Mouse (Mus musculus) neutrophil, adult 65 days (primary cell): Measurements from ENCODE around the gene BC051665. TPM values are rescaled to one million over a fixed set of nuclear protein-coding genes. Genes with fewer than 3 reads are reported as not detected.

Experiments
- total RNA-seq: library from RNA; stranded (reverse); gene quantifications from 2 replicates; pipeline ENCODE4 v1.2.4, GENCODE M21; 2023

The BC051665 gene
- total RNA-seq: not detected in 2 replicates

DNA sequence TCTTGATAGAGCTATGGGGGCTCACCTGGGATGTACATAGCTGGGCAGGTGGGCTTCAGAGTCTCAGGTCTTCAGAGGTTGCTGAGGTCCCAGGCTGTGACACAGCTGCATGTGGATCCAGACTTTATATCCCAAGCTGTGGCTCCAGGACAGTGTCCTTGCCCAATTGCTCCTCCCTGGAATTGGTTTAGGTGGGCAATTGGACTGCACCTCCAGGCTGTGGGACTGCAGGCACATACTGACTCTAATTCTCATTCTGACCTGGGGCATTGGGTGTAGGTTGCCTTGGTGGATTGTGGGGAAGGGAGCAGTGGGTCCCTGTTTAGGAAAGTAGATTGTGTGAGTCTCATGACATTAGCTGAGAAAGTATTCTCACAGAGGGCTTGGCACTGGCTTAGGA, at the start of gene BC051665:
Gene BC051665 (minus strand): TSS at position 101 of the 400 bp plus-strand sequence.

DNA sequence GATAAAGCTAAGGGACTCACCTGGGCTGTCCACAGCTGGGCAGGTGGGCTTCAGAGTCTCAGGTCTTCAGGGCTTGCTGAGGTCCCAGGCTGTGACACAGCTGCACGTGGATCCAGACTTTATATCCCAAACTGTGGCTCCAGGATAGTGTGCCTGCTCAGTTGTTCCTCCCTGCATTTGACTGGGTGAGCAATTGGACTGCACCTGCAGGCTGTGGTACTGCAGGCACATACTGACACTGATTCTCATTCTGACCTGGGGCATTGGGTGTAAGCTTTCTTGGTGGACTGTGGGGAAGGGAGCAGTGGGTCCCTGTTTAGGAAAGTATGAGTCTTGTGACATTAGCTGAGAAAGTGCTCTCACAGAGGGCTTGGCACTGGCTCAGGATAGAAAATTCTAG, 16.6 kb upstream of the BC051665 start, which contains the start of gene Ctsll3:
Gene Ctsll3 (minus strand): TSS at position 101 of the 400 bp plus-strand sequence.

Other genes with a start within 250 kb of the BC051665 start
- gene Dapk1, start 184.4 kb downstream of the BC051665 start, total RNA-seq: 17.2 and 20.3 TPM in 2 replicates
- gene Ctsll3, start 16.5 kb upstream of the BC051665 start, total RNA-seq: not detected in 2 replicates
- not detected in 2 replicates for gene 4930486L24Rik, start 78.1 kb upstream of the BC051665 start, total RNA-seq
- not detected in 2 replicates for gene Gm49392, start 110.5 kb upstream of the BC051665 start, total RNA-seq
- gene Ctla2b, start 111.1 kb upstream of the BC051665 start, total RNA-seq: 0.32 TPM in 1 of 2 replicates, not detected in the other
- not detected in 2 replicates for gene Tpbpb, start 118.5 kb upstream of the BC051665 start, total RNA-seq
- gene Gm49393, start 149.2 kb upstream of the BC051665 start, total RNA-seq: not detected in 2 replicates
- not detected in 2 replicates for gene Gm49391, start 150.2 kb upstream of the BC051665 start, total RNA-seq
- 0.84 and 2.9 TPM in 2 replicates for gene Ctla2a, start 150.3 kb upstream of the BC051665 start, total RNA-seq
- gene Tpbpa, start 155.6 kb upstream of the BC051665 start, total RNA-seq: not detected in 2 replicates
- not detected in 2 replicates for gene Ctsj, start 219.6 kb upstream of the BC051665 start, total RNA-seq